Mouse (Mus musculus) megakaryocyte-erythroid progenitor cell, adult 5-6 weeks (primary cell): ENCODE results near the gene Elmsan1. TPM values are rescaled to one million over a fixed set of nuclear protein-coding genes. Genes with fewer than 3 reads are reported as not detected.

Experiments used
- ATAC-seq: replicated peaks from 2 replicates; pipeline ENCODE4 v1.8.0; 2016; ENCODE audit warnings: mild to moderate bottlenecking, inconsistent platforms; ENCODE audit not compliant: severe bottlenecking, poor library complexity, low FRiP score, low TSS enrichment
- total RNA-seq, 2 experiments: library from RNA; stranded (forward) in 1 of 2; stranded (reverse) in 1 of 2; fragments of 200-1000, 215-1000 nt in 1 of 2; fragments of >200 nt in 1 of 2; fragmentation: Nextera tagmentation in 1 of 2; gene quantifications; 2 replicates each; pipeline ENCODE4 v1.2.3; 2014 to 2017

The Elmsan1 gene
- total RNA-seq (2014; fragmentation: Nextera tagmentation), result 29.6 and 42.1 TPM in 2 replicates
- 12.9 and 13.2 TPM in 2 replicates for total RNA-seq (2017)

DNA sequence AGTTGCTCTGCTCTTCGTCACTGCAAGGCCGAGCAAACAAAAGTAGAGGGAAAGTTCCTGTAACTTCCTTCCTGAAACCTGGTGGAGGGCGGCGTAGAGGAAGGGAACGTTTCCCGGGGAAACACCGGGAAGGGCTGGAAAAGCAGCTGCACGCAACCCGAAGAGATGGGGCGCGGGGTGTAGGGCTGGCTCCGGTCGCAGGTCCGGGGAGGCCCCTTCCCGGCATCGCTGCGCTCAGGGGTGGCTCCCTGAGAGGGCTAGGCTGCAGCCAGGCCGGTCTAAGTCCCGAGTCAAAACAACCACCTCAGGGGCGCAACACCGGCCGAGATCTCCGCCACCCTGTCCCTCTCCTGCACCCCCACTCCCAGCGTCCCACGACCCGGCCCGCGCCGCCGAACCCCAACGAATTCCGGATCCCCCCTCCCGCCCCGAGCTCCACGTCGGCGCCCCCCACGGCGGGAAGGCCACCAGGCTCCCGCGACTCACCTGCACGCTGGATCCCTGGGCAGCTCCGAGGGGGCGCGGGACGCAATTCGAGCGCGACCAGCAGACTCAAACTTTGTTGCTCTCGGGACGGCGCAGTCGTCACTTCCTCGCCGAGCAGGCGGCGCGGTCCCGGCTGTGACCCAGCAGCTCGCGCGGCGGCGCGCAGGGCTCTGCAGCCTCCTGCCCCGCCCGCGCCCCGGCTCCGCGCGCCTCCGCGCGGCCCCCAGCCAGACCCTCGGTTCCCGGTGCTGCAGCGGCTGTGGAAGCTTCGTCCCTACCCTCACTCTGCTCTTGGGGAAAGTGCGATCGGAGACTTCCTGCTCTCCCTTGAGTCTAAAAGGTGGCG lies at the start of gene Elmsan1:
TSS of gene Elmsan1 (minus strand) at position 593 of the 832 bp plus-strand sequence.
- peak; percentile 43; the same call in 1 of the 2 replicates for ATAC-seq

DNA sequence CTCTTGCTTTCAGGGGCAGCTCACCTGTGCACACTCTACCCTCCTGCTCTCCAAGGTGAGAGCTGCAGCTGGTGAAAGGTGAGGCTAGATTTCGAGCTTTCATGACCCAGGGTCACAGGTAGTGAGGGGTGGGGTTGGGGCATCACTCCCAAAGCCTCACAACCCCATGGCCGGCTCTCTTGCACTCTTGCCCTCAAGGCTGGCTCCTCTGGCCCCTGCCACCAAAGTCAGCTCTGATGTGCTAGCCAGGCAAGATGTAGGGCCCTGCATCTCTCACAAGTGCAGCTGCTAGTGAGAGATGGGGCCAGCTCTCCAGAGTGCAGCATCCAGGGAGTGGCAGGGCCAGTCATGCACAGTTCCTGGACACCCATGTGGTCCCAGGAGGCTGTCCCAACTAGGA lies 48.6 kb upstream of the Elmsan1 start:
- ATAC-seq, result no peak

DNA sequence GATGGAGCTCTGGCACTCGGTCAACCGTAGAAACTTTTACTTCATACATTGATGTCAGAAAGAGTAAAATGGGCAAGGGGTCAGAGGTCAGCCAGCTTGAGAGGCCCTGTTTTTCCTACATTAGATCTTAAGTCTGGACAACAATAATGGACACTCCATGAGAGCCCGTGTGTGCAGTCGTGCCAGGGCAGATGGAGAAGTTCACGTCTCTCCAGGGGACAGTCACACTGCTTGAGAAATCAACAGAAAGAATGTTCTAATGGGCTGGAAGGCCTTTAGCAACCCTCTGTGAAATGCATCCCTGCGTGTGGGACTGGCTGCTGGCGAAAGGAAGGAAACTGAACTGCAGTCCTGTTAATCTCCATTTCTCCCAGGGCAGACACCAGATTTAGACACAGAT lies 41.7 kb upstream of the Elmsan1 start:
- no peak for ATAC-seq

DNA sequence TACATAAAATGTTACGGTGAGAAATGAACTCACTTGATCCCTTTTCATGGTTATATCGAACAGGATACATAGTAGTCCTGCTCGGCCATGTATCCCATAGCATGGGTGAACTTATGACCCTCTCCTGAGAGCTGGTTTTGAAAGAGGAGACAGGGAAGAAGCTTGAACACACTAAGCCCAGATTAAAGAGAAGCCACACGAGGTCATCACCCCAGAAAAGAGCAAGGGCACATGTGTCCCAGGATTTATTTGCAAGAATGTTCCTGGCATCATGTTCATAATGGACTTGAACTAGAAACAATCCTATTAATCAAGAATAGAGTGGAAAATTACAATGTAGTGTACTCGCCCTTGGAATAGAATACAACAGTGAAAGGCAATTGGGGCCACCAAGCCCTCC lies 36.2 kb upstream of the Elmsan1 start:
- no peak for ATAC-seq

DNA sequence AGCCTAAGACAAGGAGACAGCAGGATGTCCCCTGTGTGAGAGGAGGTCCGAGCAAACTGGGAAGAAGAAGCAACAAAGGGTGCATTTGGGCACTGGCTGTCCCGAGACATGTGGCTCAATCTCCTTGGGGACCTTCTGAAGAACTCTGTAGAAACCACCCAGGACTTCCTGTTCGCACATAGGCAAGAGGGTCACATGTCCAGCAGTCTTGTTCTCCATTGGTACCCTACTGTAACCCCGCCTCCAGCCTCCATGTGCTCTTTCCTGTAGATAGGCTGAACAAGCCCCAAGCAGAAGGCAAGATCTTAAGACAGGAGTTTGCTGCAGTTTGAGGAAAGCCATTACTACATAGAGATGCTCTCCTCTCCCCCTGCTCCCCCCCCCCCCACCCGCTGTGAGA lies 34.1 kb upstream of the Elmsan1 start:
- 0 out of 2 replicates have a peak, but pooled peaks have one; percentile 37 for ATAC-seq

DNA sequence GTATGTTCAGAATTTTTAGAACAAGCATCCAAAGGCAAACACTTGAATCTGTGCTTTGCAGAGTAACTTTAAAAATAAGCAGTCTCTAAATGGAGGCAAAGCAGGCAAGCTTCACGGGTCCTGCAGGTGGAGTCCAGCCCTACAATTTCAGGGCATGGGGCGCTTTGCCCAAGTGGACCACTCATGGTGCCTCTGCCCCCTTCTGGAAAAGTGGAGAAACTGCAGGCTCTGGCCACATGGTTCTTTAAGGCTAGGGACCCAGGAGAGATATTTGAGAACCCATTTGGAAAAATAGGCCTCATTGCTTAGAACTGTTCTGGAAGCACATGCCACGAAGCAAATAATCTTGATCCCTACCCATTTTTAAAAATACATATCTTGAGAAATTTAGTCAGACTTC lies 30.5 kb upstream of the Elmsan1 start:
- ATAC-seq, result peak; percentile 87

DNA sequence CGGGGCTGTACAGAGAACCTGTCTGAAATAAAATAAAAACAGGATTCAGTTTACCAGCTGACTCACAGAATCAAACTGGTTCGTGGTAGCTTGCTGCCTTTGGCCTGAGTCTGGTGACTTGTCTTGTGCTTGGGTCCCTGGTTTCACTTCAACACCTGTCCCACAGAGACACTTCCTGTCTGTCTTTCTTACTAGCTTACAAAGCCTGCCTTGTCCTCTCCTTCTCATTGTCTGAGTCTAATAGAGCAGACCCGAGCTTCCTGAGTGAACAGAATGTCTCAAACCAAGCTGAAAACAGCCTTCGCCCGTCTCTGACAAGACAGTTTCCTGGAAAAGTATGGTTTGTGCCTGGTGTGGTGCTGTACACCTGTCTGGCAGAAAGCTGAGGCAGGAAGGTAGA lies 27.0 kb upstream of the Elmsan1 start:
- ATAC-seq, result no peak

DNA sequence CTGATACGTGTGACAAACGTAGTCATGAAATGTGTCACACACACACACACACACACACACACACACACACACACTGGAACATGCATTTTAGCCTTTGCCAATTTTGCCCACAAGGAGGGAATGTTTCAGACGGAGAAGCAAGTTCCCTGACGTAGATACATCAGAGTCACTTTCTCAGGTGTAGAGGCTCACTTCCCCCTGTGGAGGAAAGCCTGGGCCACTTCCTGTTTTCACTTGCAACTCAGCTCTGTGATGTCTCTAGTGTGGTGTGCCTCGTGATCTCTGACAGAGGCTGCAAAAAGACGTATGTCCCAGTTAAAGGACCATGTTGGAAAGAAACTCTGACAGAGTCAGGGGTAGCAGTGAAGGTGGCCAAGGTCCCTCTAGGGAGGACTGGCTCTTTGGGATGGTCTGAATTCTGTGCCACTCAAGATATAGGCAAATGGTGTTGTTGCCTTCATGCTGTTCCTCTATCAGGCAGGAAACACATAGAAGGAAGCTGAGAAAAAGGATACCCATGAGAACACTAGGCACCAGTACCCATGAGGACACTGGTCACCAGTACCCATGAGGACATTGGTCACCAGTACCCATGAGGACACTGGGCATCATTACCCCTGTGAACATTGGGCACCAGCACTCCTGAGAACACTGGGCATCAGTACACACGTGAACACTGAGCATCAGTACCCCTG lies 24.5 kb upstream of the Elmsan1 start:
- ATAC-seq, result no peak

DNA sequence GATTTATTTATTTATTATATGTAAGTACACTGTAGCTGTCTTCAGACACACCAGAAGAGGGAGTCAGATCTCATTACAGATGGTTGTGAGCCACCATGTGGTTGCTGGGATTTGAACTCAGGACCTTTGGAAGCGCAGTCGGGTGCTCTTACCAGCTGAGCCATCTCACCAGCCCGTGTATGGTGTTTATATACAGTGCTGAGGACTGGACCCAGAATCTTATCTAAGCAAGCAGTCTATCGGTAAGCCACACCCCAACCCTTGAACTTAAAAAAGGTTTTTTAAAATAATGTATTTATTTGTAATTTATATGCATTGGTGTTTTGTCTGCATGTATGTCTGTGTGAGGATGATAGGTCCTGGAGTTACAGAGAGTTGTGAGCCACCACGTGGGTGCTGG lies 18.4 kb upstream of the Elmsan1 start:
- ATAC-seq, result peak; percentile 78; the same call in 1 of the 2 replicates

DNA sequence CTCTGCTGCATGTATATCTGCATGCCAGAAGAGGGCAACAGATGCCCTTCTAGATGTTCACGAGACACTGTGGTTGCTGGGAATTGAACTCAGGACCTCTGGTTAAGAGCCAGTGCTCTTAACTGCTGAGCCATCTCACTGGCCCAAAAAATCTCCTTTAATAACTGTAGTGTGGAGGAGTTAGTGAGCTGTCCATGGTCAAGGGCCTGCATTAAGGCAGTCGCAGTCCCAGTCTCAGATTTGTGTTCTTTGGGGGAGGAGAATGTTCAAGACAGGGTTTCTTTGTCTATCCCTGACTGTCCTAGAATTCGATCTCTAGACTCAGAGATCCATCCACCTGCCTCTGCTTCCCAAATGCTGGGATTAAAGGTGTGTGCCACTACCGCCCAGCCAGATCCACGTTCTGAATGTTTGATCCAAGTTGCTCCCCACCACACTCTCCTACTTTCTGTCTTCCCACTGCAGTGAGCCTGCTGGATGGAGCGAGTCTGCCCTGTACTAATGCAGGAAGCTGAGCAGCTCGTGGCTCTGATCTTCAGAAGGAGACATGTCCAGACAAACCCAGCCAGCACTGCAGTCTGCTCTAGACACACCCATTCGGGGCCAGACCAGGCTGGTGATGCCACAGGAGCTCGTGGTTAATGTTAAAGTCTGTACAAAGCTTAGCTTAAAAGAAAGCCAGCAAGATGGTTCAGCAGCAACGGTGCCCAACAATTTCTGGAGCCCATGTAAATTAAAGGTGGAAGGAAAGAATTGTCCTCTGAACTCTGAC lies 17.5 kb upstream of the Elmsan1 start:
- ATAC-seq, result no peak

DNA sequence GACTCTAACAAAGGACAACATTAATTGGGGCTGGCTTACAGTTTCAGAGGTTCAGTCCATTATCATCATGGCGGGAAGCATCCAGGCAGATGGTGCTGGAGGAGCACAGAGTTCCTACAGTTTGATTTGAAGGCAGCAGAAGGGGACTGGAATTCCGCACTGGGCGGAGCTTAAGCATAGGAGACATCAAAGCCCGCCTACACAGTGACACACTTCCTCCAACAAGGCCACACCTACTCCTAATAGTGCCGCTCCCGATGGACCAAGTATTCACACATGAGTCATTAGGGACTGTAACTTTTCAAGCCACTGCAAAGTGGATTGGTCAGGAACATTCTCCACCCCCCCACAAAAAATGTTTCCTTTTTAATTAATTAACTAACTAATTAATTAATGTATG lies 16.9 kb upstream of the Elmsan1 start:
- ATAC-seq, result no peak

DNA sequence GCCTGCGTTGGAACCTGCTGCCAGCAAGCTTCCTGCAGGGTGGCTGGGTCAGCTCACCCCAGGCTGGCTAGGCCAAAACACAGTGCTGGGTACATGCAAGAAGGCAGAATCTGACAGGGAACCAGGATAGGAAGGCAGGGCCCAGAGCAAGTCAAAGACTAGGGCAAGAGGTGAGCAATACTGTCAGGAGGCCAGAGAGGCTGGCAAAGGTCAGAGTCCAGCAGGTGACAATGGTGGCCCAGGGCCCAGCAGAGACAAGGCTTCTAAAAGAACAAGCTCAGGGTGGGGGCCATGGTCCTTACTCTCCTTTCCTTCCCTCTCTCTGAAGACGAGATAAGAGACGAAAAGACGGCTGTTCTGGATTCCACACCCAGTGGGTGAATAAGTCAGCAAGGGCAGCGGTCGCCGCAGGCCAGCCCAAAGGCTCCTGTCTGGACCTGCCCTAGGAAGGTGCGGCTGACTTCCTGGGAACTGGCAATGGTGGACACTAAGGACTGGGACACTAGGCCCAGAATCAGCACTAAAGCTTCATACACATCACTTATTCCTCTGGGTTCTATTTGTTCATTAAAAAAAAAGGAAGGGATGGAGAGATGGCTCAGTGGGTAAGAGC lies 14.9 kb upstream of the Elmsan1 start:
- no peak for ATAC-seq

DNA sequence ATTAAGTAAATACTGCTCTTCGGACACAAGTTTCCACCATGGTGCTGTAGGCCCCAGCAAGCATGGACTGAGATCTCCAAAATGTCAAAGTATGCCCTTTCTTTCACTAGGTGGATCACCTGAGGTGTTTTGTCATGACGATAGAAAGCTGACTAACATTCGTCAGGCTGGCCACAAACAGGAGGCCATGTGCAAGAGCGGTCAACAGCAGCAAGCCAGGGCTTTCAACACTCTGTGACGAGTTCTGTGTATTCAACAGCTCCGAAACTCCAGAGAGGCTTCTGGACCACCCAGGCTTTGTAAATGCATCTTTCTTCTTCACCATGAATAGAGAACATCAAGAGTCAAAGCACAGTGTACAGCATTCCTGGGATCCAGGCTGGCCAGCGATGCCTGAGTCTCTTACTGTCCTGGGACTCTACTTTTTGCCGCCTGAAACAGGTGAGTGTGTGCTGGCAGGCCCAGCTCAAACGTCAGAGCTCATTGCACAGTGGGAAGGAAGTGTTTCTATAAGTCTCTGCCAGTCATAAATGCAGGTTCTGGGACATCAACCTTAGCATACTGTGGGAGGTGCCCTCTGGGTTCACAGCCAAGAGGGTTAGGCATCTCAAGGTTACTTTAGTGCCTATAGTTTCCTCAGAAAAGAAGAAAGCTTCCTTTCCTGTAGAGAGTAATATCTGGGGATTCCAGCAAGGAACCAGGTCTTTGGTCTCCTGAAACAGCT lies 7.6 kb upstream of the Elmsan1 start:
- ATAC-seq, result no peak

DNA sequence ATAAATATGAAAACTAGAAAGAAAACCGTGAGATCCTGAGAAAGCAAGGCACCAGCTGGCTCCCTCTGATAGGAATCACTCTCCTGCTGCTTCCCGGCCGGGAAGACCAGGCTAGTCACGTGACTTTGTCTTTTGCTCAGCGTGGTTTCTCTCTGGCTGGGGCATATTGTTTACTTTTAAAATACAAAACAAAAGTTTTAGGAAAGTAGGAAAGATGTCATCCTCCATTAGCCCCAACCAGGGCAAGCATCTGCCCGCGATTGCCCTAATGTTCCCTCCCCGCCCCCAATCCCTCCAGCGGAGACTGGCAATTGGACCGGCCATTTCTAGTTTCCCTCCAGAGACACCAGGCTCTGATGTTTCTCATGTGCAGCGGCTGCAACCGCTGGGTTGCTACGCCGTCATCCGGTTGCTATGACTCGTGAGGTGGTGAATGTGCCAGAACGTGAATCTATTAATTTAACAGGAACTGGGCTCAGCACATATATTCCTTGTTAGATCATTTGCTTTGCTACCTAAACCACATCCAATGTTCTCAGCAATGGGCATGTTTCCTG lies 3.8 kb upstream of the Elmsan1 start:
- peak; percentile 39 for ATAC-seq

DNA sequence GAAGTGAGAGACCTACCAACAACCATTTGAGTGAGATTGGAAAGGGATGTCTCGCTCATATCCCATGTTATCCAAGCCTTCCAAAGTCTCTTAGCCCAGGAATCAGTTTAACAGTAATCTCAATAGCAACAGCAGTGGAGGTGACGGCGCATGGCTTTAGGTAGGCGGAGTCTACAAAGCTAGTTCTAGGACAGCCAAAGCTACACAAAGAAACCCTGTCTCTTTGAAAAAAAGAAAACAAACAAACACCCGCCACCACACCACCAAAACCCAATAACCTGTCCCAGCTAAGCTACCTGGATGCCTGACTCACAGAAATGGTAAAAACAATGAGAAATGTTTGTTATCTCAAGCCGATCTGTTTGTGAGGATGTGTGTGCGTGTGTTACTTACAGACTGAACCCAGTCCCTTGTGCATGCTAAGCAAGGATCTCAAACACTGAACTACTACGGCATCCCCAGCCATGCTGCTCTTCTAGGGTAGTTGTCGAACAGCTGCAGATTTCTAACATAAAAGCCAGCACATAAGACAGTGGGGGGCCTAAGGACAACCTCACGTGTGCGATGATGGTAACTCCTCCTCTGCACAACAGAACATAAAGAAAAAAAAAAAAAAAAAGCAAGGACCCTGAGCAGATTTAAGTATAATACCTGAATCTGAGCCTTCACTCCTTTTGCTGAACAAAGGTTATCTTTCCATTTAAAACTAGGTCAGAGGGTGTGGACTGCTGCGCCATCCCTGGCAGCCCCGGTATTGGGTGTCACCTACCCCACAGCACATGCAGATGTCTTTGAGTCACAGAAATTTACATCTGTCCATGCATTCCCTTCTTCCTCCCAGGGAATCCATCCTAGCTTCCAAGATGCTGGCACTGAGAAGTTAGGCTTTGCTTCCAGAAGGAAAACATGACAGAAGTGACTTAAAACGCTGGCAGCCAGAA lies 2.5 kb upstream of the Elmsan1 start:
- ATAC-seq, result no peak

DNA sequence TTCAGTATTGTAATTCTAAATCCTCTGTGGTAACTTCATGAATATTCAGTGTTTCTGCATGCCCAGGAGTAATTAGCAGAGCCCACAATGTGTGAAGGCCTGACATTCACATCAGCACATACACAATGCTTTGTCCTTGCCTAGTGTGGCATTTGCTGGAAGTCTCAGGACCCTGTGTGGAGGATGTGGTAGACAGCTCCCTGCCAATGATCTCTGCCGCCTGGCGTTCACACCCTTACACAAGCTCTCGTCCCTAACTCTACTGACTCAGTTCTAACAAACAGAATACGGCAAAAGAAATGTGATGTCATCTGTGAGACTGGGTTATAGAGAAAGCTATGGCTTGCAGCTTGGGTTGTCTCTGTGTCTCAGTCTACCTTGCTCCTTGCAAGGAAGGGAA lies 1.8 kb upstream of the Elmsan1 start:
- ATAC-seq, result no peak

DNA sequence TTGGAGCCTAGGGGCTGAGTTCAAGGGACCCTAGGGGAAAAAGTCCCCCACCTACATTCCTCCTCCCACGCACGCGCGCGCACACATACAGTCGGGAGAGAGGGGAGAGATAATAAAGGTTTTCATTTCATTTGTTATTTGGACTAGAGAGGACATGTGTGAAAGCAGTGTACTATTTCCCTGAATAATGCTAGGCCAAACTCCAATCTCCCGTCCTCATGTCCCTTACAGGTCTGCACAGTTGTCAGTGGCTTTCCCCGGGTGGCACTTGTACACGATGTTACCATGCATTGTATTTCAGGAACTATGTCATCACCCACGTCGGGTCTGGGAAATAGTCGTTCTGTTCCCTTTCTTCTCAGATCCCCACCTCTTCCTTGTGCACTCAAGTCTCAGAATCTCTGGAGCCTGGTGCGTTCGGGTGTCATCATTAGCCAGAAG lies 460 bp upstream of the Elmsan1 start:
- no peak for ATAC-seq
